Mouse (Mus musculus) liver, postnatal 0 days (tissue): Measurements from ENCODE around the gene Limd2. TPM values are rescaled to one million over a fixed set of nuclear protein-coding genes. Genes with fewer than 3 reads are reported as not detected.
A peak's percentile ranks its signal among the peaks of the same experiment; 100 is the strongest.
"Not testable (repeated sequence)": the region's sequence is repeated elsewhere in the genome, so short reads cannot be mapped to it uniquely, and the experiment has no call there.

ENCODE experiments used
- ATAC-seq: fragments of 200-750 bp; cut with Nextera tagmentation; 2 replicates; pipeline ENCODE4 v1.8.0; 2017; ENCODE audit warnings: mild to moderate bottlenecking, moderate library complexity
- DNase-seq: peaks from one replicate; pipeline ENCODE4 v3.0.0-alpha.2; 2016
- H3K27ac ChIP-seq: fragments of 300-500 bp; sonication (generic); 2 replicates; pipeline ENCODE4 v1.5.1; 2014; ENCODE audit warnings: antibody characterized with exemption, moderate library complexity, mild to moderate bottlenecking, low read depth
- H3K27me3 ChIP-seq: fragments of 300-500 bp; sonication (generic); 2 replicates; pipeline ENCODE4 v1.6.1; 2014; ENCODE audit warnings: low read length, control low read depth, mixed read lengths; ENCODE audit not compliant: insufficient read depth
- H3K36me3 ChIP-seq: fragments of 300-500 bp; sonication (generic); replicated peaks from 2 replicates; pipeline ENCODE4 v1.6.1; 2014; ENCODE audit warnings: mild to moderate bottlenecking, control low read depth, low read length, moderate library complexity, mixed read lengths; ENCODE audit not compliant: insufficient read depth
- H3K4me1 ChIP-seq: fragments of 300-500 bp; sonication (generic); 2 replicates; pipeline ENCODE4 v1.6.1; 2014; ENCODE audit warnings: antibody characterized with exemption, mild to moderate bottlenecking, control low read depth; ENCODE audit not compliant: insufficient read depth
- H3K4me2 ChIP-seq: fragments of 300-500 bp; sonication (generic); 2 replicates; pipeline ENCODE4 v1.6.1; 2014; ENCODE audit warnings: low read depth, mild to moderate bottlenecking, low read length, moderate library complexity, mixed read lengths
- H3K4me3 ChIP-seq: fragments of 300-500 bp; sonication (generic); 2 replicates; pipeline ENCODE4 v1.5.1; 2014; ENCODE audit warnings: low read depth, low read length
- H3K9ac ChIP-seq: fragments of 300-500 bp; sonication (generic); replicated peaks from 2 replicates; pipeline ENCODE4 v1.6.1; 2014; ENCODE audit warnings: mild to moderate bottlenecking, moderate library complexity
- H3K9me3 ChIP-seq: fragments of 300-500 bp; sonication (generic); 2 replicates; pipeline ENCODE4 v1.6.1; 2016; ENCODE audit warnings: mild to moderate bottlenecking, control low read depth, low read length, mixed read lengths
- CTCF ChIP-seq: sonication (generic); IDR thresholded peaks from 2 replicates; pipeline ENCODE4 v1.5.1; 2016; ENCODE audit warnings: antibody characterized with exemption, low read depth
- EP300 ChIP-seq: IDR thresholded peaks from 2 replicates; pipeline ENCODE4 v1.6.1; 2016; ENCODE audit warnings: antibody characterized with exemption, low read depth, mild to moderate bottlenecking
- WGBS: fragments of 180-500 bp; shearing (Covaris S2); extraction: QIAGEN DNeasy Blood & Tissue Kit; methylation state at CpG from one replicate; pipeline ENCODE4 v1.1.7; 2014; ENCODE audit not compliant: insufficient replicate concordance; 5-methylcytosine and 5-hydroxymethylcytosine counted together
- polyA plus RNA-seq: library from polyadenylated mRNA; unstranded; fragments of >200 nt; fragmentation: Nextera tagmentation; extraction: Ambion mirVana; gene quantifications from 2 replicates; pipeline ENCODE4 v1.2.1, GENCODE M21; 2015

The Limd2 gene
- polyA plus RNA-seq, 1 experiment from 2014 or later = 77.5 TPM

DNA sequence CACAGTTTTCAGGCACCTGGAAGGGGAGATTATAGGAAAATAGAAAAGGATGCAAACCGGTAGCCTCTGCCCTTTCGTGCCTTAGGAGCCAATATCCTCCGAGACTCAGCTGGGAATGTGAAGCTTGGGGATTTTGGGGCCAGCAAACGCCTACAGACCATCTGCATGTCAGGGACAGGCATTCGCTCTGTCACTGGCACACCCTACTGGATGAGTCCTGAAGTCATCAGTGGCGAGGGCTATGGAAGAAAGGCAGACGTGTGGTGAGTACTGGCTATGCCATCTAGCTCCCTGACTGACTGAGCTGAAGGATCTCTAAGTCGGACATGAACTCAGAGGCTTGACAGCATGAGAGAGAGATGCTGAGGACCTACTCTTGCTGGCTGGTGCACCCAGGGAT is 8.5 kb downstream of the Limd2 start:
- no peak for ATAC-seq
- Histone ChIP-seq H3K4me1 (peaks cover 21% of the 10 kb centered on the region), H3K9ac (no peak overlapping the region), H3K36me3 (peaks cover 53% of the 10 kb centered on the region), H3K4me2 (no peak overlapping the region), H3K27ac (no peak overlapping the region), H3K27me3 (no peaks in the 10 kb centered on the region), H3K4me3 (no peak overlapping the region), H3K9me3 (no peaks in the 10 kb centered on the region)
- no peak for DNase-seq
- no peak for TF ChIP-seq CTCF
- TF ChIP-seq EP300 = no peak
- 82% methylated on average over 8 of the region's 8 CpGs for WGBS

DNA sequence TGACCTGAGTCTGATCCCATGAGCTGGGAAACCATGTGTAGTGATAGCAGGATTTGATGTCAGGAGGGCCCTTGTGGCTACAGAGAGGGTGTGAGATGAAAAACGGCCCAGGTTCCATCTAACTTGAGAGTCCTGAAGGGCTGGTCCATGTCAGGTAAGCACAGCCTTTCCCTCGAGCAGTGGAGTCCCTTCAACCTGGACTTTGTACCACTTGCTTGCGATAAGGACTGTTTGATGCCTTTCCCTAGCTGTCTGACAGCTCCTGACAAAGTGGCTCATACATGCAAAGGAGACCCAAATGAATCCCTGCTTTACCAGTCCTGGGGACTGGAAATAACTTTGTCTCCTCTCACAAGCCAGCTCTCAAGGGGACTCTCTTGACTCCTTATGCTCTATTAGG is 9.4 kb downstream of the Limd2 start:
- Histone ChIP-seq H3K27ac (no peak overlapping the region), H3K9ac (no peak overlapping the region), H3K27me3 (no peaks in the 10 kb centered on the region), H3K4me3 (no peak overlapping the region), H3K9me3 (no peaks in the 10 kb centered on the region), H3K36me3 (peaks cover 50% of the 10 kb centered on the region), H3K4me2 (no peak overlapping the region), H3K4me1 (peaks cover 21% of the 10 kb centered on the region)
- WGBS = 69% methylated on average over 3 of the region's 3 CpGs
- DNase-seq (no peak), ATAC-seq (no peak)
- TF ChIP-seq EP300 = no peak
- no peak for TF ChIP-seq CTCF

DNA sequence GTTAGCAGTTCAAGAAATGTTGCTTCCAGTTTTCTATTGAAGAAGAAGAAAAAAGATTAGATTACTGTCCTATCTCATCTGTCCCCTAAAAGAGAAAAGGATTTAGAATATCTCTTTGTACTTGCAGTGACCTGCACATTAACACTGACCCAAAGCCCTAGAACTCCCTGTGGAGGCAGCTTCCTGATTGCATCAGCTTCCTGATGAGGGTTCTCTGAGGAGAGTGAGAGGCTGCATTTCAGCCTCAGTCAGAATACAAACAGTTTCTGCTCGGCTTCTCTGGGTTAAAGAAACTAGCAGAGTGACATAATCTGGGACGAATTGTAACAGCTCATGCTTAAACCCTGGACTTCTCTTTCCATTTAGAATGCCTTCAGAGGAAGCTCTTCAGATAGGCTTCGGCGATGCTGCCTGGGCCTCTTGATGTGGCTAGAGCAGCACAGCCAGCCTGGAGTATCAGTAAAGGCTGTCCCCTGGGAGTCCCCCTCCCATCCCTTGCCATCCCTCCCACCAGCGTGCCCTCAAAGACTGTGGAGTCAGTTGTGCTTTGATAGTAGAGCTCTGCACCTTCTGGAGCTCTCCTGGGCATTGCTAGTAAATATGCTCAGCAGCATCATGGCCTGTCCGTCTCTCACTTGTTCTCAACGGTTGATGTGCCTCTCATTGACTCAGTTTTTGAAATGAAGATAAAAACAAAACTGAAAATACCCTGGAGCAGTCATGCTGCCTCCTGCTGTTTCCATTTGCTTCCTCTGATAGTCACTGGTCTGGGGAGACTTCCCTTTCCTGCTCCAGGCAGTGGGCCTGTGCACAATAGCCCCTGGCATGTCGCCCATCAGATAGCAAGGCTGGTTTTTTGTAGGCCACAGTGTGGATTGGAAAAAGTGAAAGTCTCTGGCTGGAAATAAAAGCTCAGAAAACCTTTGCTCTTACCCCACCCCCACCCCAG is 25.8 kb downstream of the Limd2 start:
- DNase-seq = peak; percentile 83
- Histone ChIP-seq H3K4me2 (peak overlapping the region; percentile 60), H3K9ac (peak overlapping the region; percentile 52), H3K36me3 (peaks cover 14% of the 10 kb centered on the region), H3K9me3 (no peaks in the 10 kb centered on the region), H3K27ac (peak overlapping the region; percentile 86), H3K27me3 (no peaks in the 10 kb centered on the region), H3K4me3 (no peak overlapping the region), H3K4me1 (peaks cover 17% of the 10 kb centered on the region)
- ATAC-seq = peak; percentile 88
- WGBS = 7% methylated on average over 8 of the region's 8 CpGs
- peak; percentile 37; the same call in 1 of the 2 replicates for TF ChIP-seq CTCF
- peak; percentile 66 for TF ChIP-seq EP300

DNA sequence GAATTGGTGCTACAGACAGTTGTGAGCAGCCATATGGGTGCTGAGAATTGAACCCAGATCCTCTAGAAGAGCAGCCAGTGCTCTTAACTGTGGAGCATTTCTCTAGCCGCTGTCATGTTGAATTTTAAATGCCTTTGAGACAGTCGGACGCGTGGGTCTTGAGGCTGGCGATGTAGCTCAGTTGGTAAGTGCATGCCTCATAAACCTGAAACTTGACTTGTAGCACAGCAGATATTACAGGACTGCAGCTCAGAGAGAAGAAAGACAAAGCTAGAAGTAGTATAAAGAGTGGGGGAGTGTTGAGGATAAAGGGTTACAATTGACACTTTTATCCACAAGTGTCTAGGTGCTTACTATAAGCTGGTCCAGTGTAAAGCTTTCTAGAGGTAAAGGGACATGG is 28.1 kb downstream of the Limd2 start:
- TF ChIP-seq CTCF (no peak), EP300 (no peak)
- H3K4me3 ChIP-seq = no peak overlapping the region
- ATAC-seq (no peak), DNase-seq (no peak)
- 90% methylated on average over 5 of the region's 5 CpGs for WGBS
- no peak overlapping the region for H3K4me2 ChIP-seq
- peaks cover 17% of the 10 kb centered on the region for H3K4me1 ChIP-seq
- no peak overlapping the region for H3K9ac ChIP-seq
- H3K27ac ChIP-seq = no peak overlapping the region
- H3K36me3 ChIP-seq = peaks cover 18% of the 10 kb centered on the region
- H3K9me3 ChIP-seq = no peaks in the 10 kb centered on the region
- H3K27me3 ChIP-seq = no peaks in the 10 kb centered on the region

DNA sequence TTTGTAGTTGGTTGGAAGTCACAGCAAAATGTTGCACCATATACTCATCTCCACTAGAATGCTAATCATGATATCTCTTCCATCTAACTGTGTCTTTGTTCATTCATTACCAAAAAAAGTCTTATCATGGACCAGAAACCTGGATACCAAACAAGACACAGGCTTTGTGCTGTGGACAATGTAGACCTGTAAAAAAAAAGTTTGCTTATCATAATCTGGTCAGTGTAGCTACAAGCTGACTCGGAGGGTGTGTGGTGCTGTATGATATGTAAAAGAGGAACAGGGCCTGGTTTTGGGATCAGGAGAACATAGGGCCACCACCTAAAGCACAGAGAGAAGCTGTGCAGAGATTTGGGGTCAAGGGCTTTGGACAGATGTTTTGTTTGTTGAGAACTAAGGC is 31.2 kb downstream of the Limd2 start:
- 32% methylated on average over 1 of the region's 1 CpGs for WGBS
- Histone ChIP-seq H3K9ac (no peak overlapping the region), H3K4me1 (peaks cover 5% of the 10 kb centered on the region; the same call in 1 of the 2 replicates), H3K27ac (no peak overlapping the region), H3K4me3 (no peak overlapping the region), H3K4me2 (no peak overlapping the region), H3K27me3 (no peaks in the 10 kb centered on the region), H3K9me3 (no peaks in the 10 kb centered on the region), H3K36me3 (peaks cover 13% of the 10 kb centered on the region)
- ATAC-seq = peak; percentile 27; the same call in 1 of the 2 replicates
- no peak for TF ChIP-seq CTCF
- TF ChIP-seq EP300 = peak; percentile 67
- no peak for DNase-seq

DNA sequence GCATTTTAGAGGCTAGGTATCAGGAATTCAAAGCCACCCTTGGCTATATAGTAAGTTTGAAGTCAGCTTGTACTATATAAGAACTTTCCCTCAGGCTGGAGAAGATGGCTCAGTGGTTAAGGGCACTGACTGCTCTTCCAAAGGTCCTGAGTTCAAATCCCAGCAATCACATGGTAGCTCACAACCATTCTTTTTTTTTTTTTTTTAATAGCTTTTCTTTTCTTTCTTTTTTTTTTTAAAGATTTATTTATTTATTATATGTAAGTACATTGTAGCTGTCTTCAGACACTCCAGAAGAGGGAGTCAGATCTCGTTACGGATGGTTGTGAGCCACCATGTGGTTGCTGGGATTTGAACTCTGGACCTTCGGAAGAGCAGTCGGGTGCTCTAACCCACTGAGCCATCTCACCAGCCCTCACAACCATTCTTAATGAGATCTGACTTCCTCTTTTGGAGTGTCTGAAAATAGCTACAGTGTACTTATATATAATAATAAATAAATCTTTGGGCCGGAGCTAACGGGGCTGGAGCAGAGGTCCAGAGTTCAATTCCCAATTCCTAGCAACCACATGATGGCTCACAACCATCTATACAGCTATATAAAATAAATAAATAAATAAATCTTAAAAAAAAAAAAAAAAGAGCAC is 33.8 kb downstream of the Limd2 start:
- not testable (repeated sequence) for ATAC-seq
- 81% methylated on average over 4 of the region's 6 CpGs for WGBS

More for the DNA sequence above, 33.8 kb downstream of the Limd2 start:
- not testable (repeated sequence) for H3K4me3 ChIP-seq, H3K9me3 ChIP-seq, H3K4me1 ChIP-seq, H3K9ac ChIP-seq, H3K4me2 ChIP-seq, H3K27ac ChIP-seq, H3K27me3 ChIP-seq, DNase-seq
- peaks cover 18% of the 10 kb centered on the region for H3K36me3 ChIP-seq
